Mouse (Mus musculus) brain, embryonic 14.5 days (tissue): ENCODE measurements at regions not wholly inside any gene's neighbourhood (a gene's known extent, or its start where the extent isn't known, plus 50 kb on each side); places are given as distances from the start of the nearest gene placed in this dataset.

Experiments used
- CTCF ChIP-seq: fragments of 200-500 bp; IDR thresholded peaks from 2 replicates; pipeline ENCODE4 v1.5.1; 2012; ENCODE audit warnings: inconsistent platforms, mild to moderate bottlenecking, moderate library complexity, borderline replicate concordance; ENCODE audit not compliant: insufficient read depth, insufficient read length; ENCODE audit errors: extremely low read depth
- POLR2A ChIP-seq: fragments of 200-500 bp; IDR thresholded peaks from 2 replicates; pipeline ENCODE4 v1.6.1; 2012; ENCODE audit warnings: mild to moderate bottlenecking, inconsistent platforms, borderline replicate concordance; ENCODE audit not compliant: poor library complexity, insufficient read depth, insufficient read length, severe bottlenecking; ENCODE audit errors: extremely low read depth

GRCm38 (mm10) chr16:22714315-22714714 is 57.3 kb upstream of the Dgkg start:
- no peak for TF ChIP-seq CTCF
- TF ChIP-seq POLR2A: no peak
